Mouse (Mus musculus) T-helper 17 cell (primary cell): ENCODE measurements at regions not wholly inside any gene's neighbourhood (a gene's known extent, or its start where the extent isn't known, plus 50 kb on each side); places are given as distances from the start of the nearest gene placed in this dataset.

Experiments used
- in situ Hi-C, 2 experiments: fragments of 300-600 bp; cut with MboI, MseI; formaldehyde crosslinking; loops; 1 replicate in 1 of 2; 2 replicates in 1 of 2; pipeline ENCODE4 v1.15.1; 2025; ENCODE audit warnings: high pct_unique_total_duplicates in 2 of 2

- in situ Hi-C loops, result no loop called here
Measured at GRCm38 (mm10) chr1:45575131-45575530, 72.0 kb upstream of the Col5a2 start.

DNA sequence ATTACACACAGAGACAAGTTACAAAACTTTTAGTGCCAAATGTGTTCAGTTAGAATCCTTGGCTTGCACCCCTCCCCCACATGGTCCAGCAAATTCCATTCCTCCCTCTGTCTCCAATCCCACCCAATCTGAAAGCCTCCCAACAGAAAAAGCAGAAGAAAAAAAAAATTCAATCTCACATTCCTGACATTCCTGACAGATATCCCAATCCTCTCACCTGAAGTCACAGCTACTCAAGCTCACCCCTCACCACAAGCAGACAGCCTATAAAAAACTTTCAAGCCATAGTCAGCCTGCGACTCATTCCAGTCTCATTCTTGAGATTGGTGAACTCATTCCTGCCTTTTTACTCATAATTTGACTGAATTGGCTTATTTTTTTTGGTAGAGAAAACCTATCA lies 77.4 kb upstream of the Col5a2 start:
- in situ Hi-C loops, result no loop called here

GRCm38 (mm10) chr1:45587351-45588025 lies 84.4 kb upstream of the Col5a2 start:
- in situ Hi-C loops, result no loop called here

GRCm38 (mm10) chr1:45597316-45597715 lies 94.2 kb upstream of the Col5a2 start:
- in situ Hi-C loops, result no loop called here

- in situ Hi-C loops, result no loop called here
Measured at GRCm38 (mm10) chr1:45599421-45599820, 96.3 kb upstream of the Col5a2 start.

DNA sequence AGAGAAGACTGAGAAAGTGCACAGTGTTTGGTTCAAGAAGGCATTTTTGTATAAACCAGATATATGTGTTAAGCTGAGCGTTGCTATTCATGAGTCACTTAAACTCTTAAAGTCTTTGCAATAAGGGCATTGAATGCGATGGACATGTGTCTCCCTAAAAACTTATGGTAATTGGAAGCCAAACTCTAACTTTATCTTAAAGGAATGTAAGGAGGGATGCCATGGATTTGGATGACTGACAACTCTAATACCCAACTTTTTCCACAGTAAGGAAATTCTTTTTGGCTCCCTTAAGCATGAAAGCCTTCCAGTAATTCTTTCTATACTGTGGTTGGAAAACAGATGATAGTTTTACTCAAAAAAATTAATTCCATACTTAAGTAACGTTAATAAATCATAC lies 96.9 kb upstream of the Col5a2 start:
- in situ Hi-C loops, result no loop called here

DNA sequence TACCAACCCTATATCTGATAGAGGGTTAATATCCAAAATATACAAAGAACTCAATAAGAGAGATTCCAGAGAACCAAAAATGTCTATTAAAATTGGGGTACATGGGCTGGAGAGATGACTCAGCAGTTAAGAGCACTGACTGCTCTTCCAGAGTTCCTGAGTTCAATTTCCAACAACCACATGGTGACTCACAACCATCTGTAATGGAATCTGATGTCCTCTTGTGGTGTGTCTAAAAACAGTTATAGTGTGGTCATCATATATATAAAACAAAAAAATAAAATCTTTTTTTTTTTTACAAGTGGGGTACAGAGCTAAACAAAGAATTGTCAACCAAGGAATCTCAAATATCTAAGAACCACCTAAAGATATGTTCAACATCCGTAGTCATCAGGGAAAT lies 102.5 kb upstream of the Col5a2 start:
- in situ Hi-C loops, result no loop called here

DNA sequence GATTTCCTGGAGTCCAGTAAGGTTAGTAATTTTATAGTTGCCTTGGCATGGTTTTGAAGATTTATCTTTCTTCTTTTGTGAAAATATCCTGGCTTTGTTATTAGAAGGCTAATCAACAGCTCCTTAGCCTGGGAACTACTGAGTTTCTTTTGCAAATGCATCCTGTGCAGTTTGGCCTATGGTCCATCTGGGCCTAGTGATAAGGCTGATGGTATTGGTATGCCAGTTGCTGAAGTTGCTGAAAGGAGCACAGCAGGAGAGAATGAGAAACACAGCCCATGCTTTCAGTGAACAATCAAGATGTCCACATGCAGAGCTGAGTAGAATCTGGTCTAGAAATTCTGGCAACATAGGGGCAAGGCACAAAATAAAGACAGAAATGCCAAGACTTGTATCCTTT lies 105.2 kb upstream of the Col5a2 start:
- in situ Hi-C loops, result no loop called here

DNA sequence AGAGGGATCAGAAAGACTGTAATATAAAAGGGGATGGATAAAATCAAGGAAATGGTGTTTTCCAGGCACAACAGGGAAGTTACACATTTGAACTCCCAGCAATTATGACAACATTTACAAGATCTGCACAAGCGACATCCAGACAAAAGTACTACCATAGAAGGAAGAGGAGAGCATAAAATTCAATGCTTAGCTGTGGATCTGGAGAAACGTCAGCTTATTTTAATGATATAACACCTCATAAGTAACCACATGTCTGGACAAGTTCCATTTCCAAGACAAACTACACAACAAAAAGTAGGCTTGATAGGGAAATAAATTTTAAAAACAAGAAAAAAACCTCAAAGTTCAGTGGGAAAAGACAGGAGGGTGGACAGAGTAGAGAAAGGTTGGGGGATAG lies 115.9 kb upstream of the Col5a2 start:
- in situ Hi-C loops, result no loop called here

DNA sequence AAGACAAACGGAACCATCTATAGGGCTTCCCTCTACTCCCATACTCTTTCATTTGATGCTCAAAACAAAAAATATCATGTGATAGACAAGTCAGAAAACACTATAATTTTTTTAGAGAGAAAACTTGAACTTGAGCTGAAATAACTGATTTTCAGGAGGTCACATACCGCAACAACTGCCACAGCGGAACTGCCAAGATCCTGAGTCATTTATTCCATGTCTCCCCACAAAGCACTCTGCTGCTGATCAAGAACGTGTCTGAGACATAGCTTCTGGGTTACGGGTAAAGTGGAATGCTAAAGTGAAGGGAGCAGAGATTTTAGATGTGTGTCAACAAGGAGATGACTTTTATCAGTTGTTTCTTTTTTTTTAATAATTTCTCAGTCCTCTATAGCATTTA lies 122.8 kb upstream of the Col5a2 start:
- in situ Hi-C loops, result loop anchor here in 1 of 2 experiments (10.0 kb wide), 1 partner anchor 1659 kb away; no protein-coding TSS in a partner anchor

GRCm38 (mm10) chr1:45626733-45627132 lies 123.7 kb upstream of the Col5a2 start:
- in situ Hi-C loops, result loop anchor here in 1 of 2 experiments (10.0 kb wide), 1 partner anchor 1658 kb away; no protein-coding TSS in a partner anchor

- in situ Hi-C loops, result loop anchor here in 1 of 2 experiments (10.0 kb wide), 1 partner anchor 1657 kb away; no protein-coding TSS in a partner anchor
Measured at GRCm38 (mm10) chr1:45627840-45628239, 124.8 kb upstream of the Col5a2 start.

DNA sequence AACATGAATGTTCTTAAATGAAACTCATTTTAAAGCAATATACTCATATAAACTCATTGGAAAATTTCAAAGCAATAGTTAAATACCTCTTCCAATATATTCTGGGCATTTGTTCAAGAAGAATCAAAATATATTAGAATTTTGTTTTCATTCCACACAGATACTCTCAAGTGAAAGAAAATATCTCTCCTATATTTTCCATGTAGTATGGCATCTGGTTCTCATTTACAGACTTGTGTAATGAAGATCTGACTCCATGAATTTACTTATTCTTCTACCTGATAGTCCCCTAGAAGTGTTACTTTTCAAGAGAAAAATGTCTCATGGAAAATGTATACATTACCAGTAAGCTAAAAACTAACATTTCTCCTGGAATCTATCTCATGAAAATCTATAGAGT lies 144.2 kb upstream of the Col5a2 start:
- in situ Hi-C loops, result no loop called here

- in situ Hi-C loops, result no loop called here
Measured at GRCm38 (mm10) chr1:45653248-45653647, 141.7 kb upstream of the Wdr75 start.

DNA sequence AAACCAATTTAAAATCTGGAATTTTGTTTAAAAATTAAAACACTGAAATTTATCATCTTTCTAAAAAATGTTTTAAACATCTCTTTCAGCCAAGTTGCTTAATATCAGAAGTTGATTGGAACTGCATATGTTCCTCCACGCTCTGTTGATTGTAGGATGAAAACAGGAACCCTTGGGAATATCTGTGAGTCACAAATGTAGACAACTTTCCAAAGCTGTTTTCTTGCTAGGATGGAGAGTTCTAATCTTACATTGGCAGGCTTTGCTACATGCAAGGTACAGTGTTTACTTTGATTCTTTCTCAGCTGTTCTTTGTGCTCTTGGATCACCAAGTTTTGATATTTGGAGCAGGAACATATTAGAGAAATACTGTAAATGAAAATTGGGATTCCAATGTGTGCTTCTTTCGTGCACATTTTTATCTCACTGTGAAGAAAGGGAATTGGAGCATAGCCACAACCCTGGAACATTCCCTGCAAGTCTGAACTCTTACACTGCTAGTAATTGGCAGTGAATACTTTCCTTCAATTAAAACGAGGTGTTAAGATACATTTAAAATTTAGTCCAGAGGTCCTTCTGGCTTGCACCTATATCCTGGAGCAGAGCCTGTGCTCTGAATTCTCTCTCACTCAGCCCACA lies 131.0 kb upstream of the Wdr75 start:
- in situ Hi-C loops, result no loop called here

- in situ Hi-C loops, result no loop called here
Measured at GRCm38 (mm10) chr1:45672443-45673156, 122.4 kb upstream of the Wdr75 start.

GRCm38 (mm10) chr1:45675771-45676439 lies 119.1 kb upstream of the Wdr75 start:
- in situ Hi-C loops, result no loop called here

GRCm38 (mm10) chr1:45679964-45680709 lies 114.8 kb upstream of the Wdr75 start:
- in situ Hi-C loops, result no loop called here

- in situ Hi-C loops, result no loop called here
Measured at GRCm38 (mm10) chr1:45700893-45701292, 94.1 kb upstream of the Wdr75 start.

DNA sequence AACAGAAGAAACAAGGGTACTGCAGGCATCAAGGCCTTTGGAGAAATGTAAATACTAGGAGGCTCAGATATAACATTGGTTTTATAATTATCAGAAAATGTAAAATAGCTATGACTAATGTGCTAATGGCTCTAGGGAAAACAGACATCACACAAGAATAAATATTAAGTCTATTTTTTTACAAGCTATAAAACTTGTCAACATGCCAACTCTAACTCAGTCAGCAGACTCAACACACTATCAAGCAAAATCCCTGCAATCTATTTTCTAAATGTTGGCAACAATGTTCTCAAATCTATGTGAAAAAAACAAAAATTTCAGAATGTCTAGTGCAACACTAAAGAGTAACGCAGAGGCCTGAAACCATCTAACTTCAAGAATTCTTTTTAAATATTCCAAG lies 93.5 kb upstream of the Wdr75 start:
- in situ Hi-C loops, result no loop called here

GRCm38 (mm10) chr1:45723369-45723768 lies 71.6 kb upstream of the Wdr75 start:
- in situ Hi-C loops, result no loop called here
